Mouse (Mus musculus) urinary bladder, postnatal 14 days (tissue): ENCODE measurements around the gene Dock2.

Source experiments
- DNase-seq: peaks from one replicate; pipeline ENCODE4 v3.0.0; 2021; ENCODE audit warnings: low spot score

Dock2 gene

DNA sequence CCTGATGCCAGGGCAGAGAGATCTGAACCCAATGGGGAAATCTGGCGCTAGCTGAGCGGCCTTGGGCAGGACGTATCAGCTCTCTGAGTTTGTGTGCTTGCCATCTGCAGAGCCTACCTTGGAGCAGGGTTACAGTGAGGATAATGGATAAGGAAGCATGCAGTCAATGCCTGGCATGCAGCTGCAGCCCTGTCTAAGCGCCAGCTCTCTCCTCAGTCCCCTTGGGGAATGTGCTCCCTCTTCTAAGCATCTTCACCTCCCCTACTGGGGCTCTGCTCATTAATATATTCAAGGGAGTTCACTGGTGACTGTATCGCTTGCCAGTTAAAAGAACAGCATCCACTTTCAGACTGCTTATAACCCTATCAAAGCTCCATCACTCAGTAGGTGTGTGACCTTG is 439.4 kb downstream of the Dock2 start:
- no peak for DNase-seq

DNA sequence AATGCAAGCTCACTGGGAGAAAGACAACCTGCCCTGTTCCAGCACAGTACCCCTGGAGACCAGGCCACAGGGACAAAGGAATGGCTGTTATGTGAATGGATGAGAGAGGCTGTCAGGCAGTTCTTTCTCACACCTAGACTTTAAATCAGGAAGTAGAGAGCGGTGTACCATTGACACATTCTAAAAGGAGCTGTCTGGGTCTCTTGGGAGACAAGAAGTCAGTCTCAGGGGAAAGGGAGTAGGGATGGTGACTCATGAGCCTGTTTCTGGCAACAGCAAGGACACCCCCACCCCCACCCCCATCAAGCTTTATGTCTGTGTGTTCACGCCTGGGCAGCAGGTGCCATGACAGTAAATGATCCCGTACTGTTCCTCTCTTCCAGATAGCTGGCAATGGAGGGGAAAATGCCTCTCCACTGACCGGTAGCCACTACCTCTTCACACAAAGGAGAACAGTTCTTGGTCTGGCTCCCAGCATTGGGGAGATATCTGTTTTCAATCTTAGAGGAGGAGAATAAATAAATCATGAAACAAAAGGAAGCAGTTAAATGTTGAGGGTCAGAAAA is 439.9 kb downstream of the Dock2 start:
- DNase-seq, result no peak

DNA sequence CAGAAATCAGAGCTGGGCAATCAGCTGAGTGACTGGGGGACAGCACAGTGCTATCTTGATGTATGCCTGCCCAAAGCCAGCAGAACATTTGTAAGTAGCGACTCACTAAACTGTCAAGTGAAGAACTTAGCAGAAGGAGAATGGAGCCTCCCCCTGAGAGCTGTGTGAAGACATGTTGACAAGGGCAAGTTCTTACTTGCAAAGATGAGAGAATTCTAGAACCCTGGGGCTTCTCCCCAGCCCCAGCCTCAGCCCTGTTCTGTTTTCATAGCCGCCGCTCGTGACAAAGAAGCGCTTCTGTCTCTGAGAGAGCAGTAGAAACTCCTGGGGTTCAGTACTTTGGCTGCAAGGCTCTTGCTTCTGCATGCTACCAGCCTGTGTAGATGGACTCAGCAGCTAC is 444.0 kb downstream of the Dock2 start:
- DNase-seq, result no peak

DNA sequence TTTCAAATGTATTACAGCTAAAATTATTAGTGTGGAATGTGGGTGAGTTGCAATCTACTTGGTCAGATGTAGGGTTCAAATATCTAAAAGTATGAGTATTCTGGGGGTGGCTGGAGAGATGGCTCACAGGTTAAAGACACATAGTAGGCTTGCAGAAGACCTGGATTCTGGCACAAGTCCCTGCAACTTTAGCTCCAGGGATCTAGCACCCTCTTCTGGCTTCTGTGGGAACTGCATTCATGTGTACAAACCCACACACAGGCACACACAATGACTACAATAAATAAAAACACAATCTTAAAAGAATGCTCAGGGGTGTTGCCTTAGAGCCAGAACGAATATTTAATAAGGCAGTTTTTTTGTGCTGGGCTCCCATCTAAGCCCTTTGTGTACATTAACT is 445.8 kb downstream of the Dock2 start:
- DNase-seq, result no peak

DNA sequence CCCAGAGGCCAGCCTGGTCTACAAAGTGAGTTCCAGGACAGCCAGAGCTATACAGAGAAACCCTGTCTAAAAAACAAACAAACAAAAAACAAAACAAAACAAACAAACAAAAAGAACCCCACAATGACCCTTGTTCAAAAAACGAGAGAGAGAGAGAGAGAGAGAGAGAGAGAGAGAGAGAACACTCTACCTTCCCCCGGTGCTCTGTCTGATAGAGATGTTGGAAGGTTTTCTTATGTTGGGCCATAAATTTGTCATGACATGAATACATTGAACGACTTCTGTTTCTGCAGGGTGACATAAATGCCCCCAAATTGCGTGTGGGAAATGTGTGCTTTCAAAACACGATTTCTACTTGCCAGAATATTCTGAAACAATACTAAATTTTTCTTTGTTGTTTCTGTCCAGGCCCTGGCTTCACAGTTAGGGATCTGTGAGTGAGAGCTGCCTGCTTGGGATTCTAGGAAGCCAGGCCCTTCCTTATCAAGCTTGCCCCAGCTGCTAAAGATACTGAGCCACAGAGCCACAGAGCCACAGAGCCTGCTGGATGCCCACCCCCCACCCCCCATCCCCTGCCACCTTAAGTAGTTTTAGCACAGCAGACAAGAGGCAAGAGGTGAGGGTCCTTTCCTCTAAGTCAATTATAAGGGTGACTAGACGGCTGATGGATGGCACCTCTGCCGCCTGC is 451.2 kb downstream of the Dock2 start:
- no peak for DNase-seq

DNA sequence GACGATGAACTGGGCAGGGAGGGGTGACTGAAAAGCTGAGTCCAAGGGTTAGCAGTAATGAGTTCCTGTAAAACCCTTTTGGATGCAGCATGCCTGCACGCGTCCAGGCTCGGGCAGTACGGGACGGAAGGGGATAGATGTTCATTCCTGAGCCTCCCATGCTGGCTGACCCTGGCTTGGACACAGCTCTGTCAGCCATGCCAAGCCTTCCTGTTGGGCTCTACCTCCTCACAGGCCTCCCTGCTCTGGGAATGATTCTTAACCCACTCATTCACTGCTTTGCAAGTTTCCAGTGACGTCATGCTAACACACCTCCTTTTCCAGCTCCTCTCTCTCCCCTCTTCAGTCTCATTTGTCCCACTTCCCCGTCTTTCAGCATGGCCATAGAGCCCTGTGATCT is 460.0 kb downstream of the Dock2 start:
- no peak for DNase-seq

DNA sequence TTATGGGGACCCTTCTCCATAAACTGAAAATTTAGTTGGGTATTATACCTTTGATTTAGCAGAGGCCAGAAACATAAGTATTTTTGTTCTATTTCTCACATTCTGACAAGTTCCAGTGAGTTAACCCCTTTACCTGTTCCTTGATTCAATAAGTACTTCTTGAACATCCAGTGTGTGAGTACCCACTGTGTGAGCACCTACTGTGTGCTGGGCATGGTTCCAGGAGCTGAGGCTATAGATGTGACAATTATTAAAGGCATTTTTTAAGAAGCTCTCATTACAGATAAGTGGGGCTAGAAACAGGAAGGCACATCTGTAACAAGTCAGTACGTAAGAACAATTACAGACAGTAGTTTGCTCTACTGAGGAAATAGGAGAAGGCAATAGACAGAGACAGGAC is 464.4 kb downstream of the Dock2 start:
- no peak for DNase-seq

DNA sequence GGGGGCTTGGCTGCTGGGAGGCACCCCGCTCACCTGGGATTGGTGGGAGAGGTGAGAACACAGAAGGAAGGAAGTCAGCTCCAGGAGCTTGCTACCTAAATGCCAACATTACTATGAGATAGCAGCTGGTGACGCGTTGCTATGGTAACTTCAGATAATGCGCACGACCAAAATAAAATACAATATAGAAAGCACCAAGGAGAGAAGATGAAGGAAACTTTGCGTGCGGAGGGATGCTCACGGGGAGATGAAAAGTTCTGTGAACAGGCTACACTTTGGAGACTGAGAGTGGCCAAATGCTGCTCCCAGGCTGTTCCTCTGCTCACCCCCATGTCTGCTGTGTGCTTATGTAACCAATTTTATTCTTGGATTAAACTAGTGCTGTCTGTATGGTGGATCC is 466.7 kb downstream of the Dock2 start:
- no peak for DNase-seq

DNA sequence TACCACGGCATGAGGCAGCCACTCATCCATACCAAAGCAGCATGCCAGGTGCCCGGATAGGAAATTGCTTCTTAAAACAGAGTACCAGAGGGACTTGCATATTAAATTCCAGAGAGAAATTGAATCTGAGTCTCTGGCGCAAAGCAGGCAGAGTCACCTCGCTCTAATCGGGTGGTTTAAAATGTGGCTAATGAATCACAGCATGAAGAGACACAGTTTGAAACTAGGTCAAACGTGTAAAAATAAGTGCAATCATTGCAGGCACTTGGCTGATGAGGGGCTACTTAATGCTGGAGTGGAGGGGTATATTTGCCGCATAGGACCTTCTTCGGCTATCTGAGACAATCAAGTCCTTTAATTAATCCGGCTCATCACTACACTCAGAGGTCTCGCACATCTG is 467.5 kb downstream of the Dock2 start:
- DNase-seq, result no peak

DNA sequence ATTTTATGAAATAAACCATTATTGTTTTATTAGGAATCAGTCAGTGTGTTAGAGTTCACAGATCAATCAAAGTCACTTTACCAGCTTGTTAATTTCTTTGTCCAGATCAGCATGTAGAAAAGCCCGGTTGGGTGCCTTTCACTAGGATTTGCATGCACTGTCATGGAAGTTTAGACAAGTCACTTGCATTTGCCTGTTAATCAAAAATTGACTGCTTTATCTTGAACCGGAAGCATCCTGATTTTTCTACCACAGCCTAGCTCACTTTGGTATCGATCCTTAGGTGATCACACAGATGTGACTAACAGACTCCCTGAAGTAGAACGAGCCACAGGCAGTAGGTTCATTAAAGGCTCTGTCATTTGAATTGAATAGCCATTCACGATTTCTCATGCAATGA is 468.3 kb downstream of the Dock2 start:
- no peak for DNase-seq

DNA sequence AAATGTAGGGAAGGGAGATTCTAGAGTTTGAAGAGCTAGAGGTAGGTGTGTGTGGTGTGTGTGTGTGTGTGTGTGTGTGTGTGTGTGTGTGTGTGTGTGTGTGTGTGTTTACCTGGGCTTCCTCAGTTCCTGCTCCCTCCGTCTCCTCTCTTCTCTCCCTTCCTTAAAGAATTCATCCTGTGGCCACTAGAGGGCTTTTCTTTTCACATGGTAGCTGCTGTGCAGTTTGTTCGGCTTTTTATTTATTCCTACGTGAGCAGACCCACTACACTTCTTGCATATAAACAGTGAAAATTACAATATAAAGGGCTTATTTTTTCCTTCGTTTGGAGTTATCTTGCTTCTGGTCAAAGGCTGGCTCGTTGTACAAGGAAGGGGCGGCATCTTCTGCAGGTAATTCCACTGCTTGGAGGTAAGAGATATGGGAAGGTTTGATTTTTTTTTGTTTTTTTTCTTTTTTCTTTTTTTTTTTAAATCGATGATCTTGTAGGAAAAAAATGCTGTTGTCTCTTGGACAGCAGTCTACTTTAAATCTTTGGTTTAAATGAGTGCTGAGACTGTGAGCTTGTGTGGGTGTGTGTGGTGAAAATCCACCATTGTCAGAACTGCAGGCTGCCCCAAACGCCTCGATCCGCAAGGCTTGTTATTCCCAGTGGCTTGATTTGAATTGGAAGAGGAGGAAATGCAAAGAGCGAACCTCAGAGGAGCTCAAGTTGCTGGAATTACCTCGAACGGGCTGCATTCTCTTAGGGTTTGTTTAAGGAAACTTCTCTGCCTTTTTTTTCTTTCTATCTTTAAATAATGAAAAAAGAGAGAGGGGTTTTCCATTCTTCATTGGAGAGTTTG is 468.9 kb downstream of the Dock2 start, which contains the start of gene Fam196b:
Fam196b (plus strand) TSS at position 289 of the 846 bp plus-strand sequence.
- DNase-seq, result peak; percentile 11

DNA sequence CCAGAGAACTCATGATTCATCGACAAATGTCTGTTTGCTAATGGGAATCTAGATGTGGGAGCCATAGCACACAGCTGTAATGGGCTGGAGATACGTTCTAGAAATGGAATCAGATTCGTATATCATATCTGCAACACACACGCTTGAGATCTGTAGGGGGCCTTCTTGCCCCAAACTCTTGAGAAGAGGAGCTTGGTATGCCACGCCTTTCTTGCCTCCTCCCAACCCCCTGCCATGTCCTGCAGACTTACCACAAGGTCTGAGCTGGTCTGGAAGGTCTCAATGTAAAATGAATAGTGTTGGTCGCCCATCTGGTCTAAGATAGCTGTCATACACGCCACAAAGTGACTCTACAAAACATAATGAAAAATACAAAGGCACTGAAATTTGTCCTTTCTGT is 471.5 kb downstream of the Dock2 start:
- no peak for DNase-seq

DNA sequence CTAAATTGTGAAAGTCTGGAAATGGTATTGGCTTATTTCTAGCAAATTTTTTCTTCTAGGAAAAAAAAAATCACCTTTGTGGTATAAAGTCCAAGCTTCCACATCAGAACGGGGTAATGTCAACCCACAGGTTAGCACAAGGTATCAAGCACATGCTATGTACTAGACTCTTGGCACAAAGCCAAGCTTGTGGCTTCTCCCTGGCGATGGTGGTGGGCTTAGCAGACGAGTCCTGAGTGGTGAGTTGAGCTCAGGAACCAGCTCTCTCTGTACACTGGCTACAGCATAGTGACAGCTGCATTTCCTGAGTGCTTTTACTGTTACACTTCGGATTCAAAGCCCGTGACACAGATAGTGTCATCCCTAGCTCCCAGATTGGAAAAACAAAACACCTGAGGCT is 472.0 kb downstream of the Dock2 start:
- no peak for DNase-seq

DNA sequence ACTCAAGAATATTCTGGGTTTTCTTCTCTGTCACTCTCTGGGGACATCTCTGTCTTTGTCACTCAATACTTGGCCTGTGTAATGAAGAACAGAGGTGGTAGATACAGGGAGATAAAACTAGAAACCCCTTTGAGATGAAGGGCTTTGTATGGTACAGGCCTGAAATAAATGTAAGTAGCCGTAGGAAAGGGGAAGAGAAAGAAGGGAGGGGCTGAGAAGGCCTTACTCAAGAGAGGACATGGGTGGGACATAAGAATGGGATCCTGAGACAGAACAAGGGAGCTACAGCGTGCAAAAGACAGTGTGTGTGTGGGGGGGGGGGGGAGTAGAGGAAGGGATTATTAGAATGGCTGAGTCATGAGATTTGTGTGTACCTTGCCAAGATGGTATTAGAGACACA is 474.3 kb downstream of the Dock2 start:
- DNase-seq, result no peak

DNA sequence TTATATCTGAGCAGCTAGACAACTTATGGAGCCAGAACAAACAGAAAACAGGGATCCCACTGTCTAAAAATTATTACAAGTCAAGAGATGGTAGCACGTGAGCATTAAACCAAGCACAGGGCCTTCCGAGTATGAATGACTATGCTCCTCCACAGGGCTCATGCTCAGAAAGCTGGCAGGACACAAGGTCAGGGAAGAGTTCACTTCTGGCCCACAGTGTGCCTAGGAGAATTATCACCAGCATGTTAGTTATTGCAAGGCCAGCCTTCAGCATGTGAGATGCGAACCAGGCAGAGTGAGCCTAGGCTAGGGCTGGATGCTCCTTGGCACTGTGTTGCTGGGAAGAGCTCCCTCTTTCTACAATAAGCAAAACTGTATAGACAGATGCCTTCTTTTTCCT is 475.0 kb downstream of the Dock2 start:
- no peak for DNase-seq

DNA sequence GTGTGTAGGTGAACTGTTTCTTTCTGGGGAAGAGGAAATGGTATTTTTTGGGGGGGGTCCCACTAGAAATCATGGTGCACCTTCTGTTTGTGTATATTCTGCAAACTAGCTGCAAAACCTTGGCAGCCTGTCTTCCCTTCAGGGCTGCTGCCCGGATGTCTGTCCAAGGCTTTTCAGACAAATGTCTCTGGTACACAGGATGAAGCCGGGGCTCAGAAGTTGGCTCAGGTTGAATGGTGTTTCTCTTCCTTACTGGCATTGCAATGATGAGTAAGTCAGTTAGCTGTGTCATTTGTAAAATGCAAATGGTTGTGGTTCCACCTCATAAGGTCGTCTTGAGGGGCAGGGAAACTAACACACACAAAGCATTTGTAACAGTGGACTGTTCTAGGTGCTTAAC is 477.5 kb downstream of the Dock2 start:
- no peak for DNase-seq

DNA sequence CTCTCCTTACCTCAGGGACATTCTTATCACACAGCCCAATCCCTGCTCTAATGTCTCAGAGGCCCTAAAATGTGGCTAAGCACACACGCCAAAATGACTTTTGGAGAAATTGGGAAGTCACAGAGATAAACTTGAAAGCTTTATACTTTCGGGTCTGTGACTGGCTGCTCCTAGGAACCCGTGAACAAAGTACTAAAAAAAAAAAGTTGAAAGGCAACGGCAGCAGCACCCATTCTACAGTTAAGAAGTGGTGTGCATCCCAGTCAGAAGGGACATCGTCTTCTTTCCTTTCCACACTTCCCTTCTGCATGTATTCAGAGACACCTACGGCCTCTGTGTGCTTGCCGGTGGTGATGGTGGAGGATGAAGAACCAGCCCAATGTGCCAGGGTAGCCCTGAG is 483.6 kb downstream of the Dock2 start:
- DNase-seq, result no peak

DNA sequence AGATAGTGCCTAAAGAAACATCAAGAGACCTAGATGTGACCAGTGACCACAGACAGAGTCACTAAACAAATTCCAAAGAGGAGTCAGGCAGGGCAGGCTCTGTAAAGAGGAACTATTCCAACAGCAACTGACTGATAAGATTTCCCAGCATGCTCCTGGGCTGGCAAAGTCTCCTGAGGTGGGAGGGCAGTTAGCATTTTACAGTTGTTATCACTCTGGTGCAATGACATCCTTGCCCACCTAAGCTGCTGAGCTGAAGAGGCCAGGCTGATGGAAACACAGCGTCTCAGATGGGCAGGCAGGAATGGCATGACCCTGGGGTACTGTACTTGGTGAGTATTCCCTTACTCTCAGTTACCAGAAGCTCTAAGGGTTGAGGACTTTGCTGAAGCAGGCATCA is 484.1 kb downstream of the Dock2 start:
- DNase-seq, result no peak

DNA sequence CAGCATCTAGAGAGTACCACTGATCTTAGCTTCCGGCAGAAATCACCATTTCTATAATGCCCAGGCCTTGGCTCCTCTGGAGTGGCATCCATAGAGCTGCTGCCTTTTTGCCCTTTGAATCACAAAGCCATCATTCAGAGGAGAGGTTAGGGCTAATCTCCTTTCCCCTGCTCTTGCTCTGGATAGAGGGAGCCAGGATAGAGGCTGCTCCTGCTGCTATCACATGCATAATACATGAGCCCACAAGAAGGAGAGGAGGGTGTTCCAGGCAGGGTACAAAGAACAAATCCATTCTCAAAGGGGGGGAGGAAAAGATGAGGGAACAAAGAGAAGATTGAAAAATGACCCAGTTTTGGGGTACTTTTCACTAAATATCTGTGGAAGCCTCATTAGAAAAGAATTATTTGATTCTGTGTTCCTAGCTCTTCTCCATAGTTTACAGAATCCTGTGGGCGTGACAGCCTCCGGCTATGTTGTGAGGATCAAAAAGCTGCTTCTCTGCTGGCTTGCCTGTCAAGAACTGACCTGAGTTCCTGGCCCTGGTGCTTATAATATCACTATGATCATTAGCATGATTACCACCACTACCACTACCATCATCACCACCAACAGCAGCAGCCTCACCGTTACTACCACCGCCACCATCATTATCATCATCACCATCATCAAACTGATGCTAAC is 485.9 kb downstream of the Dock2 start:
- no peak for DNase-seq

DNA sequence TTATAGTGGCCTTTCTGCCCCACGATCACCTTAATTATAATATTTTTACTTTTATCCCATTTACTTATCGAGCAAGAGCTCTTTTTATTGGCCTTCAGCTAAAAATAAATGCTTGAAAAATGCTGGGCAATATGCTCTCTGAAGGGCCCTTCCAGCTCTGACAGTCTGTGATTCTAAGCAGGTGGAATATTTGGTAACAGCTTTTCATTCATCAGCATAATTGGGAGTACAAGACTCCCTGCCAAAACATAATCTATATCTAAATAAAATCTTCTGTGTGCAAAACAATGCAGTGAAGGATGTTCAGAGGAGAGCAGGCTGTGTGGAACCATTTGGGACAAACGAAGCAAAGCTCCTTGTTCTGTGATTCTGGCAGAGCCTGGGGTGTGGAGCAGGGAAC is 492.4 kb downstream of the Dock2 start:
- DNase-seq, result no peak

DNA sequence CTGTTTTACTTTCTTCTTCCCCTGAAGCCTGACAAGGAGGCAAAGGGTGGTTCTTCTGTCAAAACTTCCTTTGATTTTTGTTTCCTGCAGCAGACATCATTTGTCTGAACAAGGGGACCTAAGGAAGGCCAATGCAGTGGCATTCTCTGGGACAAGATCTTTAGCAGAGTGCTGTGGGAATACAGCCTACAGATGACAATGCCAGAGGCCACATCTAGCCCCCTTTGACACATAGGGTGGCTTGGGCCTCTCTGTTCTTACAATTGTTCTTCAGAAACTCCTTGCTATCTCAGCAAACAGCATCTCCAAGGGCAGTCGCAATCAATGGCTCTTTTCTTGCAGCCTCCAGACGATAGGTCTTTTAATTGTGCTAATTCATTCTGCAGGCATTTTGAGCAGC is 493.0 kb downstream of the Dock2 start:
- DNase-seq, result no peak

DNA sequence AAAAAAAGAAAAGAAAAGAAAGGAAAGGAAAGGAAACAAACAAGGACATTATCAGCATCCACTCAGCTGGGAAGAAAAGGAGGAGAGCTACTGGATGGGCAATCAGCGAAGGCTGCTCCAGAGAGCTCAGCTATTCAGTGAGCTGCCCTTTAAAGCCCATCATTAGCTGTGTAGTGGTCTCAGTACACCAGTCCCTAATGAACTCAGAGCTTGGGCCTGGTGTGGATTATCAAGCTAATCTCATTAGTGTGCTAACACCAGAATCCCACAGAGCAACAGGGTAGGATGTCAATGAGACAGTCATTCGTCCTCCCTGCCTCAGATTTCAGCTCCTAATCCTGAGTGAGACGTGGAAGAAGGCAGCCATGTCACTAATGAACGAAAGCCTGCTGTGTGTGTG is 493.4 kb downstream of the Dock2 start:
- no peak for DNase-seq
